Mouse (Mus musculus) liver, adult 2 months (tissue): ENCODE data around the gene Flywch2.

Source experiments
- CTCF ChIP-seq: fragments of 200-500 bp; IDR thresholded peaks from 2 replicates; pipeline ENCODE4 v1.5.1; 2011; ENCODE audit warnings: low read depth, low read length, control low read depth
- POLR2A ChIP-seq: fragments of 200-500 bp; IDR thresholded peaks from 2 replicates; pipeline ENCODE4 v1.6.1; 2011; ENCODE audit warnings: low read length, control low read depth; ENCODE audit not compliant: insufficient read depth; ENCODE audit errors: extremely low read depth

DNA sequence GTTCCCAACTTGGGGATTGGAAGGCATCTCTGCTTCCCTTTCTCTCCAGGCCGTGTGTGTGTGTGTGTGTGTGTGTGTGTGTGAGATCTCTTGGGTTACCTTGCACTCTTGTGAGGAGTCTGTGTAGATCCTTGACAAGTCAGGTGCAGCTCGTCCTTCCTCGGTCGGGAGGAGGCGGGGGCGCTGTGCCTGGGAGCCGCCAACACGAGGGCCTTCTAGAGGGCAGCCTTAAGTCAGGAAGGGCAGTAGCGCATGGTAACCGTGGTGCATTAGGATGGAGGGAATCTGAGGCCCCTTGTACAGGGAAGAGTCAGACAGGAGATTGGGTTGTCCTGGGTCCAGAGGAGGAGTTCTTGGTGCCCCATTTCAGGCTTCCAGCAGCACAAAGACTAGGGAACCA lies 9.7 kb downstream of the Flywch2 start:
- TF ChIP-seq CTCF (no peak), POLR2A (no peak)
